Mouse (Mus musculus) natural killer cell, adult 2 months (primary cell): ENCODE measurements at regions not wholly inside any gene's neighbourhood (a gene's known extent, or its start where the extent isn't known, plus 50 kb on each side); places are given as distances from the start of the nearest gene placed in this dataset.

Source experiments
- DNase-seq, 2 experiments: peaks; one replicate each; pipeline ENCODE4 v3.0.0; 2022; ENCODE audit warnings: low spot score in 2 of 2

- no peak for DNase-seq
Measured at GRCm38 (mm10) chr1:34739621-34740020, 103.2 kb downstream of the Fam168b start.

DNA sequence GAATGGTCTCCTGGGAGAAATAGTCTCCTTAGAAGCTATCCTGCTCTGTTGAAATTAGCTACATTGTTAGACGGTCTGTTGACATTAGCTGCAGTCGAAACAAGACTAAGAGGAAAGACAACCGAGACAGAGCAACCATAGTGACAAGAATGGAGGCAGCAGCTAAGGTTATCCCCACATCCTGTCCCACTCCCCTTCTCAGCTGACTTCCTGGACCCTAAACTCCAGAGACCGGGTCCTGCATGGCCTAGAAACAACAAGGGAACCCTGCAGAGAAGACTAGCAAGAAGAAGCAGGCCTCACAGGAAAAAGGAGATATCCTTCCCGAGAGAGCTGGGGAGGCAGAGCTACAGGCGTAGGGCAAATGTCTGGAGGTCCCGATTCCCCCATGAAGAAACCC lies 102.0 kb downstream of the Fam168b start:
- no peak for DNase-seq

- no peak for DNase-seq
Measured at GRCm38 (mm10) chr1:34742234-34742633, 100.6 kb downstream of the Fam168b start.

DNA sequence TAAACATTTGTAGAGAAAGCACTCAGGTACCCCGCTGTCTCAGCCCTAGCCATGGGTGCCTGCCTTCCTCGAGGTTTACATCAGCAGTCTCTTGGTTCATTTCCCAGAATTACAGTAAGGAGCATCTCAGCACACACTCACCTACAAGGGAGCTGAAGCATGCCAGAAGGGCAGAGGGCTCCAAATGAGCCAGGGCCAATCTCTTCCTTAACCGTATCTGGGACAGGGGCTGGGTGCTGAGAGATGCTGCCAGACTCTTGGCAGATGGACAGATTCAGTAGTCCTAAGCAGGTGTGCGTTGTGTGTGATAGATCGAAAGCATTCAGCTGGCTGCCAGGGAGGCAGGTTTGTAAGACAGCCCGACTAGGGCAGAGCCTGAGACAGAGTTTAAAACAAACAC lies 97.0 kb downstream of the Fam168b start:
- no peak for DNase-seq

DNA sequence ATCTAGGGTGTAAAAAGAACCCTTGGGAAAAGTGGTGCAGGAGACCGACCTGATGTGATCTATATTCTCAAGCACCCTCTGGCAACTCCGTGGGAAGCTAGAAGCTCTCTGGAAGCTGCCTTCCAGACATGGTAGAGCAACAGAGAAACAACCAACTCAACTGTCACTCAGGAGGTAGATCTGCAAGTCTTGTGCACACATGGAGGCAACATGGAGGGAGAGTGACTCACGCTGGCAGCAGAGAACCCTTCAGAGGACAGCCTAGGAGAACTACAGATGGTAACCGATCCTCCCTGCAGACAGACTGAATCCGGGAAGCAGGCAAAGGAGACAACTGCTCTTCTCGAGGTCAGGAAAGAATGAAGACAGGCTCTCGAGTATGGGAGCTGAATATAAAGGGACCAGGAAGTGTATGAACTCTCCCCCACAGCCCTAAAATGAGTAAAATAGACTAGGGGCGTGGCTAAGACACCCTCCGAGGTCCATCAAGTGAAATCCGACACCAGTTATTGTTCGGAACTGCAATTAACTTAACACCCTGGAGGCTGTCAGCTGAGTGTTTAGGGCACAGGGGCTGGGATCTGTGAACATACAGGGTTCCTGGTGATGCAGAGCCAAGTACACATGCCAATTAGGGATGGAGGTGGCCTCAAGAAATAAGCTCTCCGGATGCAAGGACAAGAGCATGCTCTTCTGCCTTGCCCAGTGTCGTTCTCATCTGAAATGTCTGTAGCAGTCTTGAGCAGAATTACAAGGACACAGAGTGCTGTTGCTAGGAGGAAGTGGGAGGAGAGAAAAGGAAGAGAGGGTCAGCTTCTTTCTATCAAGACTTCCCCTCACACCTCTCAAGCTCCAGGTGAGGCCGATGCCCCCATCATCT lies 93.5 kb downstream of the Fam168b start:
- no peak for DNase-seq

GRCm38 (mm10) chr1:34750061-34751054 lies 92.5 kb downstream of the Fam168b start:
- DNase-seq = no peak

DNA sequence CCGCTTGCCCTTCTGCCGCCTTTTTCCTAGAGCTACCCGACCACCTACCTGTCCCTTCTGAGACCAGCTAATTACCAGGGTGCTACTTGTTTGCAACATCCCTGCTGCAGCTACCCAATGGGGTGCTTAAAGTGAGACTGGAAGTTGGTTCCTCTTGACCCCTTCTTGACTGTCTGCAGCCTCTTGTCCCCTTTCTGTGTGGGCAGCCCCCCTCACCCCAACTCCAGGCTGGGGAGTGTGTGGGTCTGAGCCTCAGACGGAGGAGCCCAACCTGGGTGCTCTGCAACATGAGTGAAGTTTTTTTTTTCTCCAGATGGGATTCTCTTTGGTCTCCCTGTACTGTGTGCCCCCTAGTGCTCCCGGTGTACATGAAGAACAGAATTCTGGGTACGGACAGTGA lies 91.7 kb downstream of the Fam168b start:
- DNase-seq = no peak

DNA sequence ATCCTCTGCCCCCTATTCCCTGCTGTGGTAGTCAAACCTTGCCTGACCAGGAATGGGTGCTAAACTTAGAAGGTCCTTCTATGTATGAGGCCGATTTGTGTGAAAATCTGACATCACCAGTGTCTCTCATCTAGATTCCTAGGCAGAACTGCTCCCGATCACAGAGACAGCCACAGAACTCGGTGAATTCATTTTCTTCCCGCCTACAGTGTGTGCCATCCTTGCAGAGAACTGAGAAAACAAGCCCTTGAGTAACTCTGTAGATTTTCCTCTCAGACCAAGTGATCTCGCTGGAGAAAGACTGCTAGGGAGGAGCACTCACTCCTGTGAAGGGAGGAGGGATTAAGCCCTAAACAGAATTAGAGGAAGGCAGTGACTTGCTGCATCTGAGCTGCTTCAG lies 89.3 kb downstream of the Fam168b start:
- no peak for DNase-seq

DNA sequence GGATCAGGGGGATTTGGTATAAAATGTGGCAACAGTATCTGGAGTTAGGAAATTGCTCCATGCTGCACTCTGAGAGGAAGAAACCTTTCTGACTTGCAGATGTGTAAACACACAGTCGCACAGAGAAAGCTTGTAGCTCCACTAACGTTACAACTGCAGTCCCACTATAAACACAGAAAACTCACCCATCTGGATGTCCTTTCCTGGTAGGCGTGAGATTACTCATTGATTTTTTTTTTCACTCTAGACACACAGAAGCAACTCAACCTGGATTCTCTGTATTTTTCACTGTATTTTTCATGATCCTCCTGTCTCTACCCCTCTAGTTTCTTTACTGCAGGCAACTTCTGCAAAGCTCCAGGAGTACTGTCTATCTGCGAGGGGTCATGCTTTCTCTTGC lies 82.3 kb downstream of the Fam168b start:
- no peak for DNase-seq

GRCm38 (mm10) chr1:34761436-34761835 lies 81.4 kb downstream of the Fam168b start:
- DNase-seq = no peak

DNA sequence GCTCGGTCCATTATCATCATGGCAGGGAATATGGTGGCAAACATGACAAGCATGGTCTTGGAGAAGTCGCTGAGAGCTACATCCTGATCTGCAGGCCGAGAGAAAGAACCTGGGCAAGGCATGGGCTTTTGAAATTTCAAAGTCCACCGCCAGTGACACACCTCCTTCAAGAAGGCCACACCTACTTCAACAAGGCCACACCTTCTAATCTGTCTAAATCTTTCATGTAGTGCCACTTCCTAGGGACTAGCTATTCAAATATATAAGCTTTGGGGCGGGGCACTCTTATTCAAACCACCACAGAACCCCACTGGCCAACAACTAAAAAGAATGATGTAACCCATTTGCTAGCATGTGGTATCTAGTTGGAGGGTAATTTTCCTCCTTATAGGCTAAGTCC lies 81.0 kb downstream of the Fam168b start:
- no peak for DNase-seq
